Mouse (Mus musculus) thymus, adult 2 months (tissue): ENCODE results near the gene H2-Oa. TPM values are rescaled to one million over a fixed set of nuclear protein-coding genes. Genes with fewer than 3 reads are reported as not detected.

ENCODE experiments used
- DNase-seq: peaks from one replicate; pipeline ENCODE4 v3.0.0; 2021
- H3K27ac ChIP-seq: fragments of 200-500 bp; 2 replicates; pipeline ENCODE4 v1.5.1; 2012; ENCODE audit warnings: low read length, control low read depth; ENCODE audit not compliant: control insufficient read depth, insufficient read depth
- H3K27me3 ChIP-seq: fragments of 200-500 bp; 2 replicates; pipeline ENCODE4 v1.6.1; 2012; ENCODE audit warnings: mild to moderate bottlenecking, low read length, moderate library complexity, mixed read lengths; ENCODE audit not compliant: control insufficient read depth, insufficient read depth
- H3K36me3 ChIP-seq: fragments of 200-500 bp; 2 replicates; pipeline ENCODE4 v1.6.1; 2012; ENCODE audit warnings: mild to moderate bottlenecking, low read length, moderate library complexity; ENCODE audit not compliant: control insufficient read depth, insufficient read depth
- H3K4me1 ChIP-seq: fragments of 200-500 bp; replicated peaks from 2 replicates; pipeline ENCODE4 v1.6.1; 2012; ENCODE audit warnings: low read length; ENCODE audit not compliant: control insufficient read depth, insufficient read depth
- H3K4me3 ChIP-seq: fragments of 200-500 bp; 2 replicates; pipeline ENCODE4 v1.5.1; 2012; ENCODE audit warnings: mild to moderate bottlenecking, low read length, control low read depth, moderate library complexity; ENCODE audit not compliant: control insufficient read depth, insufficient read depth
- CTCF ChIP-seq: fragments of 200-500 bp; IDR thresholded peaks from 2 replicates; pipeline ENCODE4 v1.5.1; 2012; ENCODE audit warnings: mild to moderate bottlenecking, control low read depth, low read length, moderate library complexity, borderline replicate concordance; ENCODE audit not compliant: control insufficient read depth, poor library complexity, insufficient read depth; ENCODE audit errors: extremely low read depth
- POLR2A ChIP-seq: fragments of 200-500 bp; IDR thresholded peaks from 2 replicates; pipeline ENCODE4 v1.6.1; 2012; ENCODE audit warnings: mild to moderate bottlenecking, low read length, control low read depth, moderate library complexity; ENCODE audit not compliant: control insufficient read depth, poor library complexity, insufficient read depth; ENCODE audit errors: extremely low read depth
- WGBS: fragments of 180-500 bp; shearing (Covaris S2); methylation state at CpG from one replicate; pipeline ENCODE4 v1.1.7; 2018; 5-methylcytosine and 5-hydroxymethylcytosine counted together
- polyA plus RNA-seq: library from polyadenylated mRNA; depleted of rRNA; stranded (reverse); fragments of >200 nt; gene quantifications from 2 replicates; pipeline ENCODE4 v1.2.3, GENCODE M21; 2012

The H2-Oa gene
- polyA plus RNA-seq, 1 experiment: 154 TPM

DNA sequence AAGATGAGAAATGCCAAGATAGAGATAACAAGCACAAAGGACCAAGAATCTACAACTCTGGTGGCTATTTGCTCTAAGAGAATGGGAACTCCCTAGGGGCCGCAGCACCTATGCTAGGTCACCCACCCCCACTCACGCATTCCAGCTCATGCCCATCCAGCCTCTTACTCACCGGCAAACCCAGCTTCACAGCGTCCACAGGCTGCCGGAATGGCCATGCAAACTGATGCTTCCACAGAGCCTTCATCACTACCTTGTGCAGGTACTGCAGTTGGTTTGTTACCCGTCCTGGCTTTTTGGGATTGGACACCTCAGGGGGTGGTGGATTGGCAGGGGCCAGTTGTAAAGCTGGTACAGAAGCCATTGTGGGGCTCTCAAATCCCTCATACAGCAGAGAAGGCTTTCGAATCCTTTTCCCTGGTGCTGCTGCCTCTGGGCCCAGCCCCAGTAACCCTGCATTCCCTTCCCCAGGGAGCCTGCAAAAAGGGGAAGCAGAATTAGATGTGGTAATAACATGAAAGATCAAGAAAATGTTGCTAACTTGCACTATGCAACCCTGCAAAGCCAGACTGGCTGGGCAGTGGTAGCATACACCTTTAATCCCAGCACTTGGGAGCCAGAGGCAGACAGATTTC, 24.7 kb downstream of the H2-Oa start:
- no peak for DNase-seq
- Histone ChIP-seq H3K27ac (no peak overlapping the region), H3K4me3 (peak overlapping the region; percentile 47), H3K36me3 (peaks cover 54% of the 10 kb centered on the region), H3K27me3 (no peaks in the 10 kb centered on the region), H3K4me1 (peaks cover 12% of the 10 kb centered on the region)
- TF ChIP-seq POLR2A: no peak
- TF ChIP-seq CTCF: no peak
- WGBS: 25% methylated on average over 7 of the region's 7 CpGs

DNA sequence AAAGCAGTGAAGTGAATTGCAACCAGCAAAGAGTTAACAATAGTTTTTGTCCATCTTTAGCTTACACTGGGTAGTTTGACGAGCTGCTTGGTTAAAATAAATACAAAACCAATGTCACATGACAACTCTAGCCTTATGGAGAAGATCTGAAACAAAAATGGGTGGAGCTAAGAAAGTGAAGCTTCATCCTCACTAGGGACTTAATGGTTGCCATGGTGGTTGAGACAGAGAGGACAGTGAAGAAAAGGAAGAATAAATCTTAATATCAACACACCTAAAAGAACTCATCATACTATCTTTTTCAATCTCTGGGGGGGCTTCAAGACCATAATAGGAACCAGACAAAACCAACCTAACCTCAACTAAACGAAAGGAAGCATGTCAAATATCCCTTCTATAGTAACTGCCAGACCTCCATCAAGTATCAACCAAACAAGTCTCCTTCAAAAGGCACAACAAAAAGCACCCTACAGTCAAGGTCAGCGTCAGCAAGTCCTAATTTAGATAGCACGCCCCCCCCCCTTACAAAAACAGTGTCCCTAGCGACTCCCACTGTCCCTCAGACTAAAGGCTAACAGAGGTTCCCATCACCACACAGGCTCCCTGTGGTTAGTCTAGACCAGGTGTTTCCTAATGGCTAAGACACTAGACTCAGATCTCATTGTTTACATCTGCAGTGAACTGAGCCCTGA, 25.4 kb downstream of the H2-Oa start:
- Histone ChIP-seq H3K36me3 (peaks cover 46% of the 10 kb centered on the region), H3K4me3 (peak overlapping the region; percentile 80), H3K4me1 (peaks cover 12% of the 10 kb centered on the region), H3K27ac (peak overlapping the region; percentile 24; the same call in 1 of the 2 replicates), H3K27me3 (no peaks in the 10 kb centered on the region)
- WGBS: 1% methylated on average over 5 of the region's 5 CpGs
- no peak for DNase-seq
- TF ChIP-seq CTCF: no peak
- no peak for TF ChIP-seq POLR2A

DNA sequence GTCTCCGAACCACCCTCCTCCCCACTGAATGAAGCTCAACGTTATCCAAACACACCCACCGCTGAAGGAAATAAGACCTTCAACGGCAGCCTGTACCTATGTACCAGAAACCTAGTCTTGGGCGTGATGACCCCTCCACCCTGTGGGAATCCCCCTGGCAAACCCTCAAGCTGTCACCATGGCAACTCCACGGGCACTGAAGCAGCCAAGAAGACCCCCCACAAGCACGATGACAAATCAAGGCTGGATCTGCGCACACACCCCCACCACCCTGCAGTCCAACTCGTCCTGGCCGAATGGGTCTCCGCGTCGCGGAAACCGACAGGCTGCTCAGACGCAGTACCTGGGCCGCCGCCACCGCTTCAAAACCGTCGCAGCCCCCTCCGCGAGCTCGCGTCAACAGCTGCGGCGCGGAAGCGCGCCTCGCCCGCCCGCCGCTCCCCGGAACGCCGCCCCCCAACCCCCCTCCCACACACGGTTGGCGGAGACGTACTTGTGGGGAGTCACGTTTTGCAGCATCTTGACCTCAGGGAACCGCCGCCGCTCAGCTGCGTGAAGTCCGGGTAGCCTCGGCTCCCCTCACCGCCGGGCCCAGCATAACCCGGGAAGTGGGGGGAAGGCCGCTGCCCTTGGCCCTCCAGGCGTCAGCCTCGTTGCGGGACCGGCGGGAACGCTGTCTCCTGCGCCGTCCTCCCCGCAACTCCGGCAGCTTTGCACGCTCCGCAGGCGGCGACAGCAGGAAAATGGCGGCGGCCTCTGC, 26.2 kb downstream of the H2-Oa start:
- Histone ChIP-seq H3K27ac (peak overlapping the region; percentile 43), H3K36me3 (peaks cover 39% of the 10 kb centered on the region), H3K4me3 (peak overlapping the region; percentile 80), H3K4me1 (peaks cover 12% of the 10 kb centered on the region), H3K27me3 (no peaks in the 10 kb centered on the region)
- DNase-seq: peak; percentile 66
- TF ChIP-seq CTCF (0 out of 2 replicates have a peak, but pooled peaks have one; percentile 22), POLR2A (no peak)
- under 1% methylated on average over 67 of the region's 67 CpGs for WGBS

DNA sequence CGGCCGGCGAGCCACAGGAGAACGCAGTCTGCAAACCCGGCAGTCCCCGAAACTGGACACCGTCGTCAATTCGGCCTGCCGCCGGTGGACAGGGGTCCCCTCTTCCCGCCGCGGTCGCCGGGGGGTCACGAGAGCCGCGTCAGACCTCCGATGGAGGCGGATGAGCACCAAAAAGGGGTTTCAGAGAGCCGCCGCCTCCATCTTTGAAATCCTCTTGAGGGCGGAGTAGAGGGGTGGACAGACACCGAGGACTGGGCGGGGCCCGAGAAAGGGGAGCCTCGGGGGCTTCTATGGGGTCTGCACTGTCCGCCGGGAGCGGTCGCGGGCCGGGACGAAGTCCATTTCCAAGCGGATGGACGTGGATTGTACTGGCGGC, 26.7 kb downstream of the H2-Oa start:
- Histone ChIP-seq H3K36me3 (peaks cover 33% of the 10 kb centered on the region), H3K4me1 (peaks cover 17% of the 10 kb centered on the region), H3K27me3 (no peaks in the 10 kb centered on the region), H3K4me3 (peak overlapping the region; percentile 80), H3K27ac (peak overlapping the region; percentile 43)
- under 1% methylated on average over 38 of the region's 38 CpGs for whole genome bisulfite sequencing
- no peak for TF ChIP-seq POLR2A
- no peak for TF ChIP-seq CTCF
- no peak for DNase-seq

DNA sequence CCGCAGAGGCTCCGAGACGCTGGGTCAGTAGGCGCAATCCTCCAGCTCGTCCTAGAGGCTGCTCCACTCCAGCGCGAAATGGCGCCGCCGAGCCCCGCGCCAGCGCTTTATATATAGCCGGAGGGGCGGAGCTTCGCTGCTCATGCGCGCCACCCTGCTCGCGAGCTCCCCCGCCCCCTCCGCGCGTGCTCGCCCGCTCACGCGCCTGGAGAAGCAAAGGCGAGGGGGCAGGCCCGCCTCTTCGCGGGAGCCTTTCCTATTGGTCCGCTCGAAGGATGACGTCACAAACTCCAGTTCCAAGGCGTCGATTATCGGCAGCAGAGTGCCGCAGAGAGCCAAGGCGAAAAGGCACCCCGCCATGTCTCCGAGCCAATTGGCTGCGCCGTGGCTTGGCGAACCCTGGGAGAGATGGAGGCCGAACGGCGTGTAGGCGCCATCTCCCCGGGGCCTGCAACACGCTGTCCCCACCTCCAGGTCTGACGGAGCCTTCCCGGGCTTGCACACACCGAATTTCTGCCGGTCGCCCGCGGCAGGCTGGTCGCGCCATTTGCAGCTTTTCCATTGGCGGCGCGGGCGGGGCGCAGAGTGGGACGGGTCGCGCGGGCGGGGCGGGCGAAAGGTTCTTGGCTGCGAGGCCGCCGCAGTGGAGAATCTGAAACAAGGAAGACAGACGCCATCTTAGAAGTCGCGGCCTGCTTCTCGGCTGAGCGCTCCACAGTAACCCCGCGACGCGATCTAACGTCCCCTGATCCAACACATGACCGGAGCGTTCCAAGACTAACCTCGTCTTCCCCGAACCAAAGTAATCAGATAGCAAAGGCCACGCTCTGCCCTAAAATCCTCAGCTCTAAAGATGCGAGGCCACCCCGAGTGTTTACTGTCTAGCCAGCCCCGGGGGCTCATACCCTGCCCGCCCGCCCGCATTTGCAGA, 27.4 kb downstream of the H2-Oa start, which contains the start of gene H2-DMa:
Gene H2-DMa (plus strand): TSS at position 293 of the 931 bp plus-strand sequence.
- peak within 1 kb of the TSS; percentile 98 for H3K27ac ChIP-seq
- peaks cover 27% of the 10 kb centered on the region for H3K36me3 ChIP-seq
- peaks cover 19% of the 10 kb centered on the region for H3K4me1 ChIP-seq
- WGBS: under 1% methylated on average over 96 of the region's 96 CpGs
- H3K27me3 ChIP-seq: no peaks in the 10 kb centered on the region
- peak; percentile 98 for DNase-seq
- peak; percentile 51; the same call in 1 of the 2 replicates for TF ChIP-seq CTCF
- peak; percentile 100 for TF ChIP-seq POLR2A
- H3K4me3 ChIP-seq: peak within 1 kb of the TSS; percentile 80
